Mouse (Mus musculus) lung, adult 2 months (tissue): ENCODE results near the gene Fkbp5.

Source experiments
- CTCF ChIP-seq: fragments of 200-500 bp; IDR thresholded peaks from 2 replicates; pipeline ENCODE4 v1.5.1; 2011; ENCODE audit warnings: mild to moderate bottlenecking, low read length, control low read depth; ENCODE audit not compliant: insufficient read depth
- POLR2A ChIP-seq: fragments of 200-500 bp; IDR thresholded peaks from 2 replicates; pipeline ENCODE4 v1.6.1; 2011; ENCODE audit warnings: low read depth, mild to moderate bottlenecking, control low read depth, low read length, borderline replicate concordance; ENCODE audit errors: extremely low read depth

DNA sequence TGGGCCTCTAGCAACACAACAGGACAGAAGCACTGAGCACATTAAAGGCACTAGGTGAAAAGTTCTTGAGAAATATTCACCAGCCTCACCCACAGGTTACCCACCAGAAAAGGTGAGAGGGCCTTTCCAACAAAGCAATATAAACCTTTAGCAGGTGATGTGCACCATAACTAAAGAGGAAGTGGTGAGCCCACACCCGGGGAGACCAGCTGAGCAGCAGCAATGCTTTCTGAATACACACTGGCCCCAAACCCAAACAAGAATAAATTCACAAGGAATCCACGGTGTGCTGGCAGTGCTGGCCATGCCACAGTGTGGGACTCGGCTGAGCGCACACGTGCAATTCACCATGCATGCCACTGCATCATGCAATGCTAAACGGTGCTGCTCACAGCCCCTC, 74.7 kb downstream of the Fkbp5 start:
- TF ChIP-seq CTCF (no peak), POLR2A (no peak)
